Mouse (Mus musculus): ENCODE data around the gene Chd8. TPM values are rescaled to one million over a fixed set of nuclear protein-coding genes. Genes with fewer than 3 reads are reported as not detected.

Gene Chd8
- polyA plus RNA-seq, 1 experiment from 2014 or later = 42.4 TPM

Other genes with a start within 250 kb of the Chd8 start
- 0.79 and 0.84 TPM in 2 replicates for gene Tmem253, start 242.1 kb downstream of the Chd8 start, polyA plus RNA-seq (2015; fragmentation: Nextera tagmentation; extraction: Ambion mirVana)
- gene Zfp219, start 237.0 kb downstream of the Chd8 start, polyA plus RNA-seq (2015; fragmentation: Nextera tagmentation; extraction: Ambion mirVana) = 30.5 and 33.1 TPM in 2 replicates
- not detected in 2 replicates for gene Olfr221, start 215.3 kb downstream of the Chd8 start, polyA plus RNA-seq (2015; fragmentation: Nextera tagmentation; extraction: Ambion mirVana)
- gene Hnrnpc, start 153.8 kb downstream of the Chd8 start, polyA plus RNA-seq (2015; fragmentation: Nextera tagmentation; extraction: Ambion mirVana) = 623 and 652 TPM in 2 replicates
- 51.5 and 54.6 TPM in 2 replicates for gene Rpgrip1, start 147.1 kb downstream of the Chd8 start, polyA plus RNA-seq (2015; fragmentation: Nextera tagmentation; extraction: Ambion mirVana)
- gene Supt16, start 60.4 kb downstream of the Chd8 start, polyA plus RNA-seq (2015; fragmentation: Nextera tagmentation; extraction: Ambion mirVana) = 55.0 and 57.1 TPM in 2 replicates
- 55.5 and 59.6 TPM in 2 replicates for gene Tox4, start 21.4 kb upstream of the Chd8 start, polyA plus RNA-seq (2015; fragmentation: Nextera tagmentation; extraction: Ambion mirVana)
- gene Rab2b, start 21.8 kb upstream of the Chd8 start, polyA plus RNA-seq (2015; fragmentation: Nextera tagmentation; extraction: Ambion mirVana) = 57.4 and 61.8 TPM in 2 replicates
- gene Mettl3, start 47.3 kb upstream of the Chd8 start, polyA plus RNA-seq (2015; fragmentation: Nextera tagmentation; extraction: Ambion mirVana) = 48.1 and 51.5 TPM in 2 replicates
- gene Sall2, start 71.0 kb upstream of the Chd8 start, polyA plus RNA-seq (2015; fragmentation: Nextera tagmentation; extraction: Ambion mirVana) = 46.2 and 49.5 TPM in 2 replicates
- not detected in 2 replicates for gene Olfr1513, start 98.6 kb upstream of the Chd8 start, polyA plus RNA-seq (2015; fragmentation: Nextera tagmentation; extraction: Ambion mirVana)
- gene Olfr1512, start 121.4 kb upstream of the Chd8 start, polyA plus RNA-seq (2015; fragmentation: Nextera tagmentation; extraction: Ambion mirVana) = 0.12 and 0.21 TPM in 2 replicates
- gene Olfr1511, start 139.6 kb upstream of the Chd8 start, polyA plus RNA-seq (2015; fragmentation: Nextera tagmentation; extraction: Ambion mirVana) = 0.18 and 0.87 TPM in 2 replicates
- gene Olfr1510, start 156.6 kb upstream of the Chd8 start, polyA plus RNA-seq (2015; fragmentation: Nextera tagmentation; extraction: Ambion mirVana) = not detected in 2 replicates
- gene Olfr1509, start 185.2 kb upstream of the Chd8 start, polyA plus RNA-seq (2015; fragmentation: Nextera tagmentation; extraction: Ambion mirVana) = not detected in 2 replicates
- not detected in 2 replicates for gene Olfr1508, start 209.7 kb upstream of the Chd8 start, polyA plus RNA-seq (2015; fragmentation: Nextera tagmentation; extraction: Ambion mirVana)
- not detected in 2 replicates for gene Olfr1507, start 238.0 kb upstream of the Chd8 start, polyA plus RNA-seq (2015; fragmentation: Nextera tagmentation; extraction: Ambion mirVana)

Measured in hindbrain, embryonic 13.5 days (tissue).